ENCODE assay signal across 8 mouse cellular contexts in genomic region chr10:80171760-80172526, GRCm38 (mm10). TPM values are rescaled to one million over a fixed set of nuclear protein-coding genes. Genes with fewer than 3 reads are reported as not detected.
DNase-seq lines count a peak whose midpoint lies in the region; ATAC-seq and TF ChIP-seq lines count a peak whose summit lies in the region.

No protein-coding gene starts in this region.

- H3K27ac ChIP-seq in MEL (ENCODE audit: control insufficient read depth, low read depth, low read length), result peak overlapping the region; percentile 100
- H3K27ac ChIP-seq in embryonic fibroblast, embryonic 13.5 days (ENCODE audit: insufficient read depth, low read length), result no peak overlapping the region
- H3K27ac ChIP-seq in intestine, embryonic 14.5 days (ENCODE audit: low read depth), result peak overlapping the region; percentile 90
- H3K27ac ChIP-seq in midbrain, embryonic 13.5 days, result peak overlapping the region; percentile 85

- no peak for TF ChIP-seq EP300 in MEL (IDR thresholded peaks at IDR 0.05; ENCODE audit: low read depth in 1 of 2, low read length in 2 of 2)

- H3K27me3 ChIP-seq in MEL (ENCODE audit: control insufficient read depth in 1 of 2, insufficient read depth in 2 of 2, low read length in 2 of 2), result no peaks in the 10 kb centered on the region
- H3K27me3 ChIP-seq in intestine, embryonic 14.5 days (replicated peaks; ENCODE audit: control insufficient read depth, insufficient read depth, low read length), result no peaks in the 10 kb centered on the region
- H3K27me3 ChIP-seq in midbrain, embryonic 13.5 days, result no peaks in the 10 kb centered on the region

- ATAC-seq in intestine, embryonic 14.5 days (replicated peaks; ENCODE audit: low FRiP score, low TSS enrichment, low read depth), result no peak
- 0 out of 2 replicates have a peak, but pooled peaks have one; percentile 0 for ATAC-seq in midbrain, embryonic 13.5 days

- H3K9me3 ChIP-seq in MEL (replicated peaks; ENCODE audit: insufficient read depth, low read length), result no peaks in the 10 kb centered on the region
- H3K9me3 ChIP-seq in intestine, embryonic 14.5 days (ENCODE audit: control insufficient read depth, low read length), result no peaks in the 10 kb centered on the region
- H3K9me3 ChIP-seq in midbrain, embryonic 13.5 days, result no peaks in the 10 kb centered on the region

- H3K79me2 ChIP-seq in MEL (ENCODE audit: control insufficient read depth, insufficient read depth, low read length, poor library complexity), result peaks cover 12% of the 10 kb centered on the region; the same call in 1 of the 2 replicates

- TF ChIP-seq CTCF in MEL (IDR thresholded peaks at IDR 0.05 in 2 of 3, conservative IDR thresholded peaks at IDR 0.05 in 1 of 3; ENCODE audit: control insufficient read depth in 1 of 3, insufficient read depth in 1 of 3, low read depth in 2 of 3, low read length in 3 of 3, poor library complexity in 1 of 3, severe bottlenecking in 1 of 3), result no peak
- TF ChIP-seq CTCF in embryonic fibroblast, embryonic 13.5 days (IDR thresholded peaks at IDR 0.05; ENCODE audit: borderline replicate concordance, insufficient read depth, low read length), result no peak

- H3K4me2 ChIP-seq in intestine, embryonic 14.5 days (ENCODE audit: low read length), result peak overlapping the region; percentile 65
- peak overlapping the region; percentile 64 for H3K4me2 ChIP-seq in midbrain, embryonic 13.5 days (replicated peaks)

- no peak for TF ChIP-seq RAD21 in MEL (IDR thresholded peaks at IDR 0.05; ENCODE audit: low read depth, low read length)

- peak overlapping the region; percentile 98 for H3K9ac ChIP-seq in MEL (ENCODE audit: control insufficient read depth, low read depth, low read length, poor library complexity, severe bottlenecking)
- 0 out of 2 replicates have a peak overlapping the region, but pooled peaks have one; percentile 13 for H3K9ac ChIP-seq in intestine, embryonic 14.5 days (ENCODE audit: low read length)
- peak overlapping the region; percentile 64 for H3K9ac ChIP-seq in midbrain, embryonic 13.5 days (replicated peaks)

- H3K36me3 ChIP-seq in MEL (ENCODE audit: control insufficient read depth in 1 of 2, insufficient read depth in 2 of 2, low read length in 2 of 2), result peaks cover 0 to 12% of the 10 kb centered on the region in 2 experiments; a peak in 2 of 4 replicates
- peaks cover 27% of the 10 kb centered on the region for H3K36me3 ChIP-seq in intestine, embryonic 14.5 days (ENCODE audit: control insufficient read depth, insufficient read depth, low read length)
- peaks cover 28% of the 10 kb centered on the region for H3K36me3 ChIP-seq in midbrain, embryonic 13.5 days

- WGBS in intestine, embryonic 14.5 days, result 86% methylated on average over 45 of the region's 45 CpGs
- WGBS in midbrain, embryonic 13.5 days, result 83% methylated on average over 44 of the region's 45 CpGs

- peak overlapping the region; percentile 78 to 85 for H3K4me3 ChIP-seq in MEL (ENCODE audit: control insufficient read depth in 1 of 2, insufficient read depth in 1 of 2, low read depth in 2 of 2, low read length in 2 of 2)
- H3K4me3 ChIP-seq in embryonic fibroblast, embryonic 13.5 days (ENCODE audit: insufficient read depth, low read length), result no peak overlapping the region
- peak overlapping the region; percentile 57; the same call in 1 of the 2 replicates for H3K4me3 ChIP-seq in intestine, embryonic 14.5 days (ENCODE audit: low read depth, low read length)
- peak overlapping the region; percentile 46 for H3K4me3 ChIP-seq in midbrain, embryonic 13.5 days (replicated peaks)

- H3K4me1 ChIP-seq in MEL (ENCODE audit: control insufficient read depth in 1 of 2, insufficient read depth in 2 of 2, low read length in 2 of 2), result peaks cover 0 to 11% of the 10 kb centered on the region in 2 experiments; a peak in 1 of 4 replicates
- peaks cover 6% of the 10 kb centered on the region; the same call in 1 of the 2 replicates for H3K4me1 ChIP-seq in embryonic fibroblast, embryonic 13.5 days (ENCODE audit: control insufficient read depth, insufficient read depth, low read length)
- H3K4me1 ChIP-seq in intestine, embryonic 14.5 days (replicated peaks; ENCODE audit: control insufficient read depth, insufficient read depth, low read length), result peaks cover 21% of the 10 kb centered on the region
- peaks cover 68% of the 10 kb centered on the region for H3K4me1 ChIP-seq in midbrain, embryonic 13.5 days (replicated peaks)

- DNase-seq in kidney, adult 8-10 months, result peak; percentile 20 to 28
- DNase-seq in kidney, postnatal 36 days, result no peak
- DNase-seq in MEL (ENCODE audit: low read depth, low spot score), result peak; percentile 27
- DNase-seq in intestine, embryonic 14.5 days (ENCODE audit: low spot score), result no peak
- DNase-seq in embryo, embryonic 10 days (ENCODE audit: low spot score), result no peak
- no peak for DNase-seq in urinary bladder, postnatal 25 days (ENCODE audit: low spot score)

- TF ChIP-seq POLR2A in MEL (IDR thresholded peaks at IDR 0.05; ENCODE audit: control insufficient read depth in 1 of 2, insufficient read depth in 1 of 2, low read depth in 1 of 2, low read length in 2 of 2, poor library complexity in 1 of 2), result no peak
- 0 out of 2 replicates have a peak, but pooled peaks have one; percentile 27 for TF ChIP-seq POLR2A in embryonic fibroblast, embryonic 13.5 days (IDR thresholded peaks at IDR 0.05; ENCODE audit: low read depth, low read length)

TF ChIP-seq in MEL, 35 proteins besides CTCF, POLR2A, EP300 and RAD21:
- TF ChIP-seq GATA1 (IDR thresholded peaks at IDR 0.05; ENCODE audit: low read depth, low read length), result no peak
- no peak for TF ChIP-seq CHD2 (IDR thresholded peaks at IDR 0.05; ENCODE audit: low read length)
- TF ChIP-seq MAZ (IDR thresholded peaks at IDR 0.05; ENCODE audit: low read depth, low read length), result no peak
- no peak for TF ChIP-seq BHLHE40 (IDR thresholded peaks at IDR 0.05; ENCODE audit: borderline replicate concordance, low read depth, low read length)
- TF ChIP-seq MAX (IDR thresholded peaks at IDR 0.05; ENCODE audit: low read length), result no peak
- TF ChIP-seq JUND (IDR thresholded peaks at IDR 0.05; ENCODE audit: low read depth, low read length), result no peak
- TF ChIP-seq MEF2A (IDR thresholded peaks at IDR 0.05; ENCODE audit: extremely low read depth, insufficient replicate concordance, low read depth, low read length, poor library complexity, severe bottlenecking), result no peak
- TF ChIP-seq RCOR1 (IDR thresholded peaks at IDR 0.05; ENCODE audit: low read depth, low read length), result no peak
- no peak for TF ChIP-seq POLR2AphosphoS5 (IDR thresholded peaks at IDR 0.05; ENCODE audit: borderline replicate concordance, low read depth, low read length)
- no peak for TF ChIP-seq MXI1 (IDR thresholded peaks at IDR 0.05; ENCODE audit: low read depth, low read length)
- TF ChIP-seq NELFE (IDR thresholded peaks at IDR 0.05; ENCODE audit: low read depth, low read length), result no peak
- TF ChIP-seq KAT2A (conservative IDR thresholded peaks at IDR 0.05; ENCODE audit: low read depth, low read length), result no peak

RNA-seq across cellular contexts. Expression of gene 1600002K03Rik, which starts 0.8 kb away (rescaled TPM):
- total RNA-seq in MEL (2012; rRNA removed), result 16.9 and 17.7 TPM in 2 replicates
- 10 to 100 TPM in 1 of 2 experiments, not detected in 1; 11.4 TPM for polyA plus RNA-seq in MEL (2012; ENCODE audit: insufficient read depth in 1 of 2, insufficient read length in 2 of 2, low read depth in 1 of 2, low replicate concordance in 2 of 2, missing spikeins in 1 of 2)
- 8.4 and 12.2 TPM in 2 replicates for polyA plus RNA-seq in embryonic fibroblast, embryonic 13.5 days (2011; ENCODE audit: insufficient read length, low read depth, missing spikeins)
- 15.8 and 16.7 TPM in 2 replicates for polyA plus RNA-seq in intestine, embryonic 14.5 days (2014; fragmentation: Nextera tagmentation; extraction: Ambion mirVana)
- polyA plus RNA-seq in midbrain, embryonic 13.5 days (2015; fragmentation: Nextera tagmentation; extraction: Ambion mirVana), result 11.9 and 14.5 TPM in 2 replicates

RNA-seq across cellular contexts. Expression of gene Cirbp, which starts 6.2 kb away (rescaled TPM):
- total RNA-seq in MEL (2012; rRNA removed), result 21.2 and 27.2 TPM in 2 replicates
- polyA plus RNA-seq in MEL (2012; ENCODE audit: insufficient read depth in 1 of 2, insufficient read length in 2 of 2, low read depth in 1 of 2, low replicate concordance in 2 of 2, missing spikeins in 1 of 2), result 10 to 100 TPM in 1 of 2 experiments, not detected in 1; 56.6 TPM
- polyA plus RNA-seq in embryonic fibroblast, embryonic 13.5 days (2011; ENCODE audit: insufficient read length, low read depth, missing spikeins), result 29.2 and 50.2 TPM in 2 replicates
- 76.4 and 81.6 TPM in 2 replicates for polyA plus RNA-seq in intestine, embryonic 14.5 days (2014; fragmentation: Nextera tagmentation; extraction: Ambion mirVana)
- 354 and 412 TPM in 2 replicates for polyA plus RNA-seq in midbrain, embryonic 13.5 days (2015; fragmentation: Nextera tagmentation; extraction: Ambion mirVana)

RNA-seq across cellular contexts. Expression of gene Efna2, which starts 7.3 kb away (rescaled TPM):
- 0.12 TPM in 1 of 2 replicates, not detected in the other for total RNA-seq in MEL (2012; rRNA removed)
- polyA plus RNA-seq in MEL (2012; ENCODE audit: insufficient read depth in 1 of 2, insufficient read length in 2 of 2, low read depth in 1 of 2, low replicate concordance in 2 of 2, missing spikeins in 1 of 2), result 1 to 10 TPM in 1 of 2 experiments, not detected in 1; 2.8 TPM
- 5.2 and 8.3 TPM in 2 replicates for polyA plus RNA-seq in embryonic fibroblast, embryonic 13.5 days (2011; ENCODE audit: insufficient read length, low read depth, missing spikeins)
- 10.2 and 12.2 TPM in 2 replicates for polyA plus RNA-seq in intestine, embryonic 14.5 days (2014; fragmentation: Nextera tagmentation; extraction: Ambion mirVana)
- 34.5 and 41.3 TPM in 2 replicates for polyA plus RNA-seq in midbrain, embryonic 13.5 days (2015; fragmentation: Nextera tagmentation; extraction: Ambion mirVana)

RNA-seq across cellular contexts. Expression of gene Midn, which starts 23.9 kb away (rescaled TPM):
- total RNA-seq in MEL (2012; rRNA removed), result 8.1 and 8.3 TPM in 2 replicates
- 10 to 100 TPM in 1 of 2 experiments, not detected in 1; 26.7 TPM for polyA plus RNA-seq in MEL (2012; ENCODE audit: insufficient read depth in 1 of 2, insufficient read length in 2 of 2, low read depth in 1 of 2, low replicate concordance in 2 of 2, missing spikeins in 1 of 2)
- polyA plus RNA-seq in embryonic fibroblast, embryonic 13.5 days (2011; ENCODE audit: insufficient read length, low read depth, missing spikeins), result 101 TPM in 2 replicates
- polyA plus RNA-seq in intestine, embryonic 14.5 days (2014; fragmentation: Nextera tagmentation; extraction: Ambion mirVana), result 25.5 and 28.9 TPM in 2 replicates
- polyA plus RNA-seq in midbrain, embryonic 13.5 days (2015; fragmentation: Nextera tagmentation; extraction: Ambion mirVana), result 35.9 and 40.6 TPM in 2 replicates

RNA-seq across cellular contexts. Expression of gene Cbarp, which starts 31.3 kb away (rescaled TPM):
- total RNA-seq in MEL (2012; rRNA removed), result 4.8 and 6.8 TPM in 2 replicates
- polyA plus RNA-seq in MEL (2012; ENCODE audit: insufficient read depth in 1 of 2, insufficient read length in 2 of 2, low read depth in 1 of 2, low replicate concordance in 2 of 2, missing spikeins in 1 of 2), result 10 to 100 TPM in 1 of 2 experiments, not detected in 1; 19.3 TPM
- 24.1 and 28.4 TPM in 2 replicates for polyA plus RNA-seq in embryonic fibroblast, embryonic 13.5 days (2011; ENCODE audit: insufficient read length, low read depth, missing spikeins)
- polyA plus RNA-seq in intestine, embryonic 14.5 days (2014; fragmentation: Nextera tagmentation; extraction: Ambion mirVana), result 7.1 and 8.5 TPM in 2 replicates
- 40.6 and 45.3 TPM in 2 replicates for polyA plus RNA-seq in midbrain, embryonic 13.5 days (2015; fragmentation: Nextera tagmentation; extraction: Ambion mirVana)

Comparison
In these comparisons a context has a peak if more than half of its experiments do, and no peak if none do; other contexts are left out.
1. DNase-seq: peak in kidney, adult 8-10 months (2 of 2) and MEL (single experiment); none in kidney, postnatal 36 days (0 of 2), intestine, embryonic 14.5 days (single experiment), embryo, embryonic 10 days (single experiment) and urinary bladder, postnatal 25 days (single experiment).
2. H3K9ac ChIP-seq: peak in every context shown above with its lines; median percentile 98 in MEL; 64 in midbrain, embryonic 13.5 days; 13 in intestine, embryonic 14.5 days.